Mouse (Mus musculus): ENCODE measurements around the gene Dnm3.

DNA sequence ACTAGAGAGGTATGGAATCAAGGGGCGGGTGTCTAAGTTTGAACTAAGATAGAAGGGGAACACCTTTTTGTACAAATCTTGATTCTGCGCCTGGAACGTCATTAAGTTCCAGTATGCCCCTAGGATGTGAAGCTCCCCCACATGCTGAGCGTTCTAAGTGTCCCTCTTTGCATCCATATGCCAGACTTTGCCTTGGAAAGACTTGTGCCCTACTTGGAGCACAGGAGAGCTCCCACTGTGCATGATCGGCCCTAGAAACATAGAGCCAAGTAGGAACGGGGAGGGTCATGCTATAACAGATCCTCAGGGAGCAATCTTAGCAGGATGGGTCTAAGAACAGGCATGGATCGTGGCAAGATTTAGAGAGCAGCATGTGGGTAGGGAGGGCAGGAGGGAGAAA, 395.1 kb downstream of the Dnm3 start:
- no peak for TF ChIP-seq CTCF (conservative IDR thresholded peaks at IDR 0.05; ENCODE audit: low read length)
- no peak for TF ChIP-seq NANOG (IDR thresholded peaks at IDR 0.05; ENCODE audit: borderline replicate concordance, low read length)
- TF ChIP-seq POU5F1 (IDR thresholded peaks at IDR 0.05; ENCODE audit: borderline replicate concordance, low read length), result no peak

Data from E14TG2a.4 (cell line).